Mouse (Mus musculus) heart, postnatal 14 days (tissue): ENCODE measurements at regions not wholly inside any gene's neighbourhood (a gene's known extent, or its start where the extent isn't known, plus 50 kb on each side); places are given as distances from the start of the nearest gene placed in this dataset.

Source experiments
- DNase-seq, 2 experiments: peaks; one replicate each; pipeline ENCODE4 v3.0.0; 2021 to 2022
- intact Hi-C: fragments of 180-260 bp; cut with DNase I; formaldehyde crosslinking; loops from one replicate; pipeline ENCODE4 v1.15.1; 2025

DNA sequence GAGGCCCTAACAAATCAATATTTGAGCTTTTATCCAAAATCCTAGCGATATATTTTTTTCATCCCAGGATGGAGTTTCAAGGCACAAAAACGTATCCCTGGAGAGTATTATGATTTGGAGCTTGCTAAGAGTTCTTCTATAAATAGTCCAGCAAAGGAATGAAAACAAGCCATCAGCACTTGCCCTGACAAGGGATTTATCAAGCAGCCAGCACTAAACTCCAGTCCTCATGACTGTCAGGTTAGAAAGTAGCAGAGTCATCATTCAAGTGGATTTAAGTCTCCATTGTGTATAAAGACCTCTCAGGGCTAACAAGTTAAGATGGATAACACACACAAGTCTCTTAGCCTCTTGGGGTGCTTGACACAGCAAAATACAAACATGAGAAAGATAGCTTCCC, 148.6 kb upstream of the Ust start:
- intact Hi-C loops, result no loop called here
- DNase-seq, result no peak

DNA sequence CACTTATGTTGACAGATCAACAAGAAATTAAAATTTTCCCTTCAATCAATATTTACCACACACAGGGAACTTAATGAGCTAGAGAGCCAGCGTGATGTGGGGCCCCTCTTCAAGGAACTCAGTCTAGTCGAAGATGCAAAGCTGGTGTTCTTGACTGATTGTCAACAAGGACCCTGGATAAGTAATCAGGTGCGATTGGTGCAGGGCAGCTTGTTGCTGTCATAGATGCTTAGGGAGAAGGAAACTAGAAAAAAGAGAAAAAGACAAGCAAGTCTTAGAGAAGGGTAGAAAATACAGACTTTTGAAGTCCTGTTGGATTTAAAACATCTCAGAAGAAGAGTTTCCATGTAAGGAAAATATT, 140.3 kb upstream of the Ust start:
- intact Hi-C loops, result no loop called here
- no peak for DNase-seq

DNA sequence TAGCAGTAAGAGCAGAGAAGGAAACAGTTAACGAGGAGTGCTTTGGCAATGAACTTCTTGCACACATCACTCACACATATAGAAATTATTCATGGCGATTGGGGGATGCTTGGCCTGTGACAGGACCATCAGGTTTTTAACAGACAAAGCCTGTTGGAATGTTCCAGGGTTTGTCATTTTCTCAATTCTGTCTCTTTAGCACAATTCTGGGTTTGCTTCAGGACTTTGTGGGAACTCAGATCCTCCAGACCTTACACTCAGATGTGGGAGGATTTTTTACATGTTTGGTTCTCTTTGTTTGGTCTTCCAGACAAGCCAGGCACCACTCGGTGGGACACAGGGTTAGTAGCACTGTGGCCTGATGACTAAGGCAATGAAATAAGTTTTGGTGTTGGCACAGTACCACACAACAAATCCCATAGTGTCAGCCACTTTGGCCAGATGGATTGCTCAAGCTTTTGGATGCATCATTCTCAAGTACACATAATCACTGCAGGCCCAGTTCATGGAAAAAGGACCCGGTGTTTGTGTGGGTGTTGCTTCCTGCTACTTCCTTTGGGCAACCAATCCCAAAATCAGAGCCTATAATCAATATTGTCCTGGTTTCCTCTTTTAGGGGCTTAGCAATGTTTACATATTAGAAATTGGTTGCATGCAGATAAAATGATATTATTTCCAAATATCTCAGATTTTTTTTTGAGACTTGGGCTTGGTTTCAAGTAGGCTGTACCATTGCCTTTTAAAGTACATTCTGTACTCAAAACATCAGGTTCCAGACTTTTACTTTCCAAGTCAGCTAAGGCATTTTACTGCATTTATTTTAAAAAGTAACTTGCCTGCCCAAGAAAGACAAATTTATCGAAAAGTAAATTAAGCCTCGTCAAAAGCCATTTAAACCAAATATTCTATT, 139.7 kb upstream of the Ust start:
- DNase-seq, result peak; percentile 9 to 20
- intact Hi-C loops, result no loop called here

DNA sequence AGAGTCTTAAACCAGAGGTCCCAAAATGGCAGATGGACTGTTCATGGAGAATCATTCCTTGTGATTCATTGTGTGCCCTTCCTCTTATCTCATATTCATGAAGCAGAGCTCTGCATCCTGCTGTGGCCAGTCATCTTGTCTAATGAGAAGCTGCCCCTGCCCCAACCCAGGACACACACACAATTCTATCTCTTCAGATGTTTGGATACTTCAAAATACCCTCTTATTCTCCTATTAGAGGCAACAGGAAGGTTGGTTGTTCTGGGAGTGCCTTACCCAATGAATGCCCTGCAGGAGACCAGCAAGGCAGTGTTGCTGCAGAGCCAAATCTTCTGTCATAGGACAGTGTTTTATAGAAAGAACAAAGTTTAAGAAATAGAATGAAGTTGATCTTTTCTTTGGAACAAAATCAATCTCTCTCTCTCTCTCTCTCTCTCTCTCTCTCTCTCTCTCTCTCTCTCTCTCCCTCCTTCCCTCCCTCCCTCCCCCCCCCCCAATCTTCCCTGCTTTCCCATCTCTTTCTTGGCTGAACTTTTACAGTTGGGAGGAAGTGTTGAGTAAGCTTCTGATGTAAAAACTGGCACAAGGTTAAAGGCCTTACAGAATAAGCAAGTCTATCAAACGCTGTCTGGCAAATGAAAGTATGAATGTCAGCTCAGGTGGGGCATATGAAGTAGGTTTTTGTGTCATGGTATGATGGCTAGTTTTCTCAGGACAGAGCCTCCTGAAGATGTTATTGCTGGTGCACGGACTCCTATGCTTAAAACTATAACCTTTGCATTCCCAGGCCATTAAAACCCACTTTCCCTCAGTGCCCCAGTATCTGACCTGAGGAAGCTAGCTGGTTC, 138.8 kb upstream of the Ust start:
- intact Hi-C loops, result no loop called here
- no peak for DNase-seq

DNA sequence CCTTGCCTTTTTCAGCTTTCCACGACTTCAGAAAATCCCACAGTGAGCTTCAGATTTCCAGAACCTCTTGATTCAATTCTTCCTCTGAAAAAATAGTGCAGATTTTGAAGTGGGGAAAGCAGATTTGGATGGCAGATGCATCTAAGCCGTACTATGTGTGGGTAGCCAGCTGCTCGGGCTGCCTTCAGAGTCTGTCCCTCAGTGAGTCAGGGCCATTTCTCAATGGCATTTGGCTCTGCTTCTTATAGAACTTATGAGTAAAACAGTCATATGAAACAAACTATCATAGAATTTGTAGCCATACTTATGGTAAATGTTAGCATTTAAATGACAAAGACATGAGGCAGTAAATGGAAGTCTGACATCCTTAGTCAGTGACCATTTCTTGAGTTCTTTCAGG, 135.0 kb upstream of the Ust start:
- intact Hi-C loops, result no loop called here

DNA sequence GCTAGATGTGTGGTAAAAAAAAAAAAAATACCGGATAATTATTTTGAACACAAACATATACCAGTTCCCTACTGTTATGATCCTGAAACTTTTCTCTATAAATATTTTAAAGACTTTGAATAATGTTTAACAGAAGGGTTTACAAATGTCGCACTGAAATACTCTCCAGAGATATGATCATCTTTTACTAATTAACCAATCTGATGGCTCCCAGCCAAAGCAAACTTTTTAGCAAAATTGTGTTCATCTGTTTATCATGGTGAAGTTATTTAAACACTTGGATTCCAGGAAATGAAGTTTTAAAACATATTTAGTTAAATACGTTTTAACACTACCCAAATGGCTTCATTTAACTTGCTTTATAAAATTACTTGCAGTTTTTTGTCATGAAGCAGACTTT, 123.6 kb upstream of the Ust start:
- intact Hi-C loops, result no loop called here
- no peak for DNase-seq

More for the DNA sequence above, 135.0 kb upstream of the Ust start:
- DNase-seq, result no peak

DNA sequence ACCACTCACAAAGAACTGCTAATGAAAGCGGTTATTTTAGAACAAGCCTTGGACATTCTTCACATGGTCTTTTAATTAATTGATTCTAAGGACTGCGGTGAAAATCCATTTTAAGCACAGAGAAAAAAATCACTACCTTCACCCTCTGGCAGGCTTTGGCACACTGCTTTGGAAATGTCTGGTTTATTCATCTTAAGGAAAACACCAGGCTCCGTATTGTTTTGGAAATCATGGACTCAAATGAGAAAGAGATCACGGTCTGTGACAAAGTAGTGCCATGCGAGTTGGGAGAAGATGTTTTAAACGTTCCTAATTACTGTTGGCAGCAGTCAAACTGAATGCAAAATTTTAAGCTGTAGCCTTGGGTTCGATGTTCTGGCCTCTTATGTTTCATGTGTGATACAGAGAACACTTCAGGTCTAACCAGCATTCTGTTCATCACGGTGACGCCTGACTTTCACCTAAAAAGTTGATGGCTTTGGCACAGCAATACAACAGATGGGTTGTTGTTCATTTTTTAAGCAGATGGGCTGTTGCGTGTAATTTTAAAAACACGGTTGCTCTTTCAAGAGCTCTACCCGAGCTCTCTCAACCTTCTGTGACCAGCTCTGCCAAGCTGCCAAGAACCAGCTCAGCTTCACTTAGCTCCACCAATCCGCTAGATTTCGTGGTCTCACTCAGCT, 105.7 kb upstream of the Ust start:
- DNase-seq, result no peak
- intact Hi-C loops, result no loop called here

DNA sequence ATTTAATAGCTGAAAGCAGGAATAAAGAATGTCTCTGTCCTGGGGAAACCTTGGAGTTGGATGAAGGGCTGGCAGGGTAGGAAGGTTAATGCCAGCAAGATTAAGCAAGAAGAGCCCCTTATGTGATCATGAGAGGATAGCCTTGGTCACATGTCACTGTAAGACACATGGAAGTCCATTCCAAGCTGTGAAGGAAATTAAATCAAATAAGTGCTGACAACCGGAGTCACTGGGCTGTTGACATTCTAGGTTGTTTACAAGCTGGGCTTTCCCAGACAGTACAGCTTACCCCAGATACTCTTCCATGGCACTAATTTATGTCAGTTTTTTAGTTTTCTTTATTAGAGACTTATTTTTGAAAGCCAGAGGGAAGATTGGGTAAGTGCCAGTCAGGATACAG, 100.1 kb upstream of the Ust start:
- intact Hi-C loops, result no loop called here
- no peak for DNase-seq

DNA sequence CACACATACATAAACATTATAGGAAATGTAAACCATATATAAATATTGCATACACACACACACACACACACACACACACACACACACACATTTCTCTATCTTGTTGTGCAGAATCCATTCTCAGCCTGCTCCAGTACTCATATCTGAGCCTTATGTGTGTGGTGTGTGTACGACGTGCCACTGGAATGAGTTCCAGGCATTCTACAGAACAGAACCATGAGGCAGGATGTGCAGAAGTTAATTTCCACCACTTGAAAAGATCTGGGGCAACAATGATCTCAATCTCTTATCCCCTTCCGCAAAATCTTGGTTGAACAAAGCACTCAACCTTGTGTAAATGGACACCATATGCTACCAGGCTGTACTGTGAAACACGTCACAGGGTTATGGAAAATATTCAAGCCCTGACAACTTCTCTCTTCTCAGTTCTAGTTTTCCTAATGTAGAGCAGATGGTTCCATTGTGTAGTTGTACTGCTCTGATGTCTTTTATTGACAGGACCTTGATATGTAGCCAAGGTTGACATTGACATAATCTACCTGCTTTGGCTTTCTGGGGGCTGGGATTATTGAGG, 96.9 kb upstream of the Ust start:
- intact Hi-C loops, result no loop called here

DNA sequence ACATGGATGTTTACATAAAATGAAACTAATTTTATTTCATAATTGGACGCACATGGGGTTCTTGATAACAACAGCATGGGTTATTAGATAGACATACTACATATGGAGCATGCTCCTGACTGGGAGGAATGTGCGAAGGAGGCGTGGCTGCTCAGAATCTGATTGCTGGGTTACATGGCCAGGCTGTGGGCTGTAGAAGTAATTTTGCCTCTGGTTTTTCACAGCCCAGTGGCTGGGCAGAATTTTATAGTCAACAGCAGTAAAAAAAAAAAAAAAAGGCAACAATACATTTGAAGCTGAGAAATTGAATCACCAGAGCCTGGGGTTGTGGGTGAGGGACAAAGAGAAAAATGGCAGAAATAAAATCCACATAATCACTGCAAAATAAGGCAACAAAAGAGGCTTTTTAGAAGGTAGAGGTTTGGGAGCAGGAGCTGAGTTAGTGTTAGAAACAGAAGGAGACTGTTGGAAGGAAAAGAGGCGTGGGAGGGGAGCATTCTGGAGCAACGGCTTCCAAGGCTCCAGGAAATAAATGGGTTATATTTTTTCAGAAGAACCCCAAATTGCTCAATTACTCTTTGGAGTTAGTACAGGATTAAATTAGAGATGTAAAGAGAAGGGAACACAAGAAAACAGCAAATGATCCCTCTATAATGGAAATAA, 71.4 kb upstream of the Ust start:
- intact Hi-C loops, result no loop called here
- no peak for DNase-seq

More for the DNA sequence above, 96.9 kb upstream of the Ust start:
- DNase-seq, result no peak

DNA sequence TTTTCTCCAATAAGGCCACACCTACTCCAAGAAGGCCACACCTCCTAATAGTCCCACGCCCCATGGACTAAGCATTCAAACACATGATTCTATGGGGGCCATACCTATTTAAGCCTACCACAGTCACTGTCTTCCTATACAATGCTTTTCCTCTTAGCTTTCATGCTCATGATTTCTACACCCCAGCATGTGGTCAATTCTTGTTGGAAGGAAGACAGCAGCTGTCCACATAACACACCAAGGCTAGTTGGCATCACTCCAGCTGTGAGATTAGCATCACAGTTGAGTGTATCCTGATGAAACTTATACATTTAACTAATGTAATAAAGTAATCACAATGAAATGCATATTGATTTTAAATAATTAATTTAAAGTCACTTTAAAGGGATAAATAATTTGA, 70.5 kb upstream of the Ust start:
- DNase-seq, result no peak
- intact Hi-C loops, result no loop called here

DNA sequence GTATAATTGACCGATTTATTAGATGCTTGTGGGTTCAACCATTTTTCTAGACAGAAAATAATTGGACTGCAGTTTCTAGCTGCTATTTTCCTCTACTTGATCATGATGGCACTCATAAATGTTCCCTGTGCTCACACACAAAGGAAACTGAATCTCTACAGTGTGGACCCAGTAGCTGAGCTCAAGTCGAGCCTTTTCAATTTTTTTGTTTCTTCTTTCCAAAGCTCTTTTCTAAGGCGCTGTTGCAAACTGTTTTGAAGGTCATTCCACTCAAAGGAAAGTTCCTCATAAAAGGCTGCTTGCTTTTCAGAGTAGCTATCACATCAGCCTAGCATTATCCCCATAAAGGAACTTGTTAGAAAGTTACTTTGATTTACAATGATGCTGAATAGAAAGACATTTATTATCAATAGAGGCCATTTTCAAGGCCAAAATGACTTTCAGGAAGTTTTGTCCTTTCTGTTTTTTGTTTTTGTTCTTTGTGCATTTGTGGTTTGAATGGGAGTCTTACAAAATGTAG, 65.8 kb upstream of the Ust start:
- intact Hi-C loops, result no loop called here

DNA sequence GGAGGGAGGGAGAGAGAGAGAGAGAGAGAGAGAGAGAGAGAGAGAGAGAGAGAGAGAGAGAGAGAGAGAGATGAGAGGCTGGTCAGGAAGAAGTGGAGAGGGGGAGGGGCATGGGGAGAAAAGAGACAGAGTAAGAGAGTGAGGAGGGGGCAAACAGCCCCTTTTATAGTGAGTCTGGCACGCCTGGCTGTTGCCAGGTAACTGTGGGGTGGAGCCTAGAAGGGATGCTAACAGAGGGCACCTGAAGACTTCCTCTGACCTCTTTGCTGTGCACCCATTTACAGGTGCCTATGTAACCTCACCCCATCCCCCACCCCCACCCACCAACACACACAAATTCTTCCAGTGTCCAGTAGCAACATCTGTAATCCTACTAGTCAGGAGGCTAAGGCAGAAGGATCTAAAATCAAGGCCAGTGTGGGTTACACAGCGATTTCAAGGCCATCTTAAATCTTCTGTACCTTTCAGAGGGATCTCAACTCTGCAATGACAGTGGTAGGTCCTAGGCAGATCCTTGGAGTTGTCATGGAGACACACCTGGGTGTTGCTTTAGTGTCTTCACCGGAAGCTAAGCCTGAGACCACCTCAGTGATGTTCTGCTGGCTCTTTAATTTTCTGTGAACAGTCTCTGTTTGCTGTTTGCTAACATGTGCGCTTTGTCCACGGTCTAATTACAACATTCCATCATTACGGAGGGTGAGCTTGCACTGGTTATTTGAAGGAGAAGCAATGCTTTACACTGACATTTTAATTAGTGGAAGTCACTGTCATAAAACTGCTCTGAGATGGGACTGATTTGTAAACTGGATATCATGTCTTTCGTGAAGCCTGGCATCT, 65.1 kb upstream of the Ust start:
- intact Hi-C loops, result no loop called here
- DNase-seq, result no peak

More for the DNA sequence above, 65.8 kb upstream of the Ust start:
- no peak for DNase-seq

DNA sequence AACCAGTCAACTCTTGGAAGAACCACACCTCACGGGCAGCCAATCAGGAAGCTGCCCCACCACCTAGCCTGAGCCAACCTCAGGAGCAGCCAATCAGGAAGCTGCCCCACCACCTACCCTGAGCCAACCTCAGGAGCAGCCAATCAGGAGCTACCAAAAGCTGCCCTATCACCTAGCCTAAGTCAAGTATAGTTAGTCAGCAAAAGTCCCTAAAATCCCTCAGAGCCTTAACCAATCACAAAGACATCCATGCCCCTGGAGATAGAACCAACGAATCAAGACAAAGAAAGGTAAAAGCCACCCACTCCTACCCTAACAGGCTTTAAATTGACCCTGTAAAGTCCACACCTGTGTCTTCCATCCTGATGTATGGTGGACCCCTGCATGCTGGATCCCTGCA, 61.7 kb upstream of the Ust start:
- intact Hi-C loops, result no loop called here
- DNase-seq, result no peak

DNA sequence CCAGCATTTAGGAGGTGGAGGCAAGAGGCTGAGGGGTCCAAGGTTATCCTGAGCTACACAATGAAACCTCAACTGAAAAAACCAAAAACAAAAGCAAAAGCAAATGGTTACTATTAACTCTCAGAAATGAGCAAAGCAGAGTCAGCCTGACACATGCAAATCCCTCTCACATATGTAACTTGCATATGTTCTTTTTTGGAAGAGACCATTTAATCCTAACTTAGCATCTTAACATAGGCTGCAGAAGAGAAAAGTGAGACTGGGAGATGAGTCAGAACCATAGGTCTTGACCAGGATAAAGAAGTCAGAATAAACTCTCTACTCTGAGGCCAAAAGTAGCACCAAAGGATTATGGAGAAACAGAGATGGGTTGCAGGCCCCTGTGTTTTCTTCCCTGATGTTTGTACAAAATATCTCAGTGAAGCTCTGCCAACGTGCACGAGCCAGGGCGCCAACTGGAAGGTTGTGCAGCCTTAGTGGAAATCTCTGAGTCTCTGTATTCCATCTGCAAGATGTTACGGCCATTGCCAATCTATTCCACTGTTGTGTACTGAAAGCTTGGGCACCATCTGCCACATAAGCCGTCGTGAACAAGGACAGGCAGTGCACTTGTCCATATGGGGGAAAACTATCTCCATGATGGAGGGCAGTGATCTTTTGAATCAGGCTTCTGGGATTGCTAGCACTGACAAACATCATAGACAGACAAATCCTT, 59.2 kb upstream of the Ust start:
- intact Hi-C loops, result no loop called here
- no peak for DNase-seq
